Mouse (Mus musculus) stomach, postnatal 0 days (tissue): ENCODE results near the gene Csnk2b.

Source experiments
- CTCF ChIP-seq: IDR thresholded peaks from 2 replicates; pipeline ENCODE4 v1.5.1; 2016; ENCODE audit warnings: antibody characterized with exemption, low read depth, mild to moderate bottlenecking, moderate library complexity
- EP300 ChIP-seq: optimal IDR thresholded peaks from 2 replicates; pipeline ENCODE3; 2016; ENCODE audit warnings: antibody characterized with exemption

DNA sequence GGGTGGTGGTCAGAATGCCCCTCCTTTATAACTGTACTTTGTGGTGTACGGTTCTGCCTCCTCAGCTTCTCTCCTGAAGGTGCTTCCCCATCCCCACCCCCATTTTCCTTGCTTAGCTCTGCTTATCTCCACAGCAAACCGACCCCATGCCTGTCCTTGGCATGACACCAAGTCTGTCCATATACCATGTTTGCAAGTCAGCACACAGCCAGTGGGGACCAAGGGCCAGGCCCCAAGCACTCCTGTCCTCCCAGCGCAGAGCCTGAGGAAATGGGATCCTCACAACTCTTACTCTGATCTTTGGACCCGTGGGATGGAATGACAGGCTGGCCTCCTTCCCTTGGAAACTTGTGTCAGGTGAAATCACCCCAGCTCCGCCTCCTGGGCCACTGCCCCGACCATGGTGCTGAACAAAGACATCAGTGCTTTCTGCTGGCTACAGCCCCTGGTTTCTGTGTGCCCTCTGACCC is 18.6 kb downstream of the Csnk2b start:
- TF ChIP-seq CTCF = no peak
- TF ChIP-seq EP300 = no peak
